Mouse (Mus musculus): ENCODE data around the gene Ccr6.

Gene Ccr6

GRCm38 (mm10) chr17:8234537-8234936 lies 1.3 kb upstream of the Ccr6 start:
- no peak for DNase-seq

GRCm38 (mm10) chr17:8238012-8238710 lies 2.3 kb downstream of the Ccr6 start:
- no peak for DNase-seq

GRCm38 (mm10) chr17:8239561-8239960 lies 3.7 kb downstream of the Ccr6 start:
- no peak for DNase-seq

GRCm38 (mm10) chr17:8240517-8240916 lies 4.7 kb downstream of the Ccr6 start:
- no peak for DNase-seq

GRCm38 (mm10) chr17:8241645-8242044 lies 5.8 kb downstream of the Ccr6 start:
- no peak for DNase-seq

- DNase-seq, result peak in 1 of 2 experiments; percentile 30
These were observed 6.3 kb downstream of the Ccr6 start for GRCm38 (mm10) chr17:8242186-8242585.

- DNase-seq, result no peak
These were observed 8.3 kb downstream of the Ccr6 start for GRCm38 (mm10) chr17:8244124-8244523.

GRCm38 (mm10) chr17:8246102-8246754 lies 10.4 kb downstream of the Ccr6 start:
- DNase-seq, result no peak

GRCm38 (mm10) chr17:8251704-8252103 lies 15.9 kb downstream of the Ccr6 start:
- no peak for DNase-seq

GRCm38 (mm10) chr17:8254268-8254667 lies 18.4 kb downstream of the Ccr6 start:
- no peak for DNase-seq

- DNase-seq, result no peak
These were observed 19.1 kb downstream of the Ccr6 start for GRCm38 (mm10) chr17:8254914-8255313.

GRCm38 (mm10) chr17:8255583-8255982 lies 19.7 kb downstream of the Ccr6 start:
- no peak for DNase-seq

GRCm38 (mm10) chr17:8256982-8257381 lies 21.1 kb downstream of the Ccr6 start:
- DNase-seq, result peak in 1 of 2 experiments; percentile 45

- peak; percentile 65 to 73 for DNase-seq
These were observed 28.8 kb downstream of the Ccr6 start for GRCm38 (mm10) chr17:8264638-8265037.

- DNase-seq, result no peak
These were observed 36.4 kb downstream of the Ccr6 start for GRCm38 (mm10) chr17:8272054-8272749.

- DNase-seq, result no peak
These were observed 37.1 kb downstream of the Ccr6 start for GRCm38 (mm10) chr17:8272951-8273350.

- peak; percentile 74 to 81 for DNase-seq
These were observed 40.2 kb downstream of the Ccr6 start for GRCm38 (mm10) chr17:8276071-8276470.

GRCm38 (mm10) chr17:8276680-8277079 lies 40.8 kb downstream of the Ccr6 start:
- DNase-seq, result no peak

- DNase-seq, result no peak
These were observed 41.4 kb downstream of the Ccr6 start for GRCm38 (mm10) chr17:8277266-8277665.

- DNase-seq, result peak in 1 of 2 experiments; percentile 37
These were observed 42.5 kb downstream of the Ccr6 start for GRCm38 (mm10) chr17:8278356-8278755.

GRCm38 (mm10) chr17:8282821-8283525 lies 47.1 kb downstream of the Ccr6 start, which contains the start of gene Mpc1:
Mpc1 (plus strand) TSS chr17:8282904.
- peak; percentile 89 to 96 for DNase-seq

- peak; percentile 96 to 97 for DNase-seq
These were observed 47.8 kb downstream of the Ccr6 start for GRCm38 (mm10) chr17:8283526-8284253.
